Mouse (Mus musculus) brain, embryonic 14.5 days (tissue): ENCODE measurements around the gene Mlx.

ENCODE experiments used
- CTCF ChIP-seq: fragments of 200-500 bp; IDR thresholded peaks from 2 replicates; pipeline ENCODE4 v1.5.1; 2012; ENCODE audit warnings: inconsistent platforms, mild to moderate bottlenecking, moderate library complexity, borderline replicate concordance; ENCODE audit not compliant: insufficient read depth, insufficient read length; ENCODE audit errors: extremely low read depth
- POLR2A ChIP-seq: fragments of 200-500 bp; IDR thresholded peaks from 2 replicates; pipeline ENCODE4 v1.6.1; 2012; ENCODE audit warnings: mild to moderate bottlenecking, inconsistent platforms, borderline replicate concordance; ENCODE audit not compliant: poor library complexity, insufficient read depth, insufficient read length, severe bottlenecking; ENCODE audit errors: extremely low read depth

DNA sequence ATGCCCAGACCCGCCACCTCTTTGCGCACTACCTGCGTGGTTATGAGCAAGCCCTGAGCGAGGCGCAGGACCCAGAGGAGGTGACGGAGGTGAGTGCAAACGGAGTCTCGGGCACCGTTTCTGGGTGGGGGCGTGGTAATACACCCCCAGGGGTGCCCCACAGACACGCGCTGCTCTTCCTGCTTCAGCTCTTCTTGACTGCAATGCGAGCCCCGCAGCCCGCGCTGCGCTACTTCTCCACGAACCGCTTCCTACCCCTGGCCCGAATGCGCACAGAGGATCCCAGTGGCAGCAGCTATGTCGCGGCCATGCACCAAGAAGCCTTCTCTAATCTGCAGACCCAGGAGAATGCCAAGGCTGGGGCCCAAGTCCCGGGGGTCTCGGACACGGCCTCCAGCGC is 7.3 kb upstream of the Mlx start:
- TF ChIP-seq POLR2A = no peak
- TF ChIP-seq CTCF = no peak
